Mouse (Mus musculus) bone marrow macrophage, adult 2 months (primary cell): ENCODE data around the gene Dcps. TPM values are rescaled to one million over a fixed set of nuclear protein-coding genes. Genes with fewer than 3 reads are reported as not detected.

Experiments used
- H3K27ac ChIP-seq: 2 replicates; pipeline ENCODE4 v1.5.1; 2012; ENCODE audit warnings: low read depth, low read length; ENCODE audit not compliant: insufficient read depth
- H3K4me1 ChIP-seq: 2 replicates; pipeline ENCODE4 v1.6.1; 2012; ENCODE audit warnings: low read length; ENCODE audit not compliant: control insufficient read depth, insufficient read depth
- H3K4me3 ChIP-seq: 2 replicates; pipeline ENCODE4 v1.5.1; 2012; ENCODE audit warnings: mild to moderate bottlenecking, low read length, moderate library complexity; ENCODE audit not compliant: insufficient read depth
- CTCF ChIP-seq: IDR thresholded peaks from 2 replicates; pipeline ENCODE4 v1.5.1; 2012; ENCODE audit warnings: low read depth, mild to moderate bottlenecking, low read length, moderate library complexity
- POLR2A ChIP-seq: IDR thresholded peaks from 2 replicates; pipeline ENCODE4 v1.6.1; 2012; ENCODE audit warnings: mild to moderate bottlenecking, low read depth, low read length, borderline replicate concordance
- polyA plus RNA-seq: library from polyadenylated mRNA; stranded (reverse); fragments of >200 nt; gene quantifications from 2 replicates; pipeline ENCODE4 v1.2.4, GENCODE M21; 2012; ENCODE audit not compliant: missing spikeins, insufficient read depth, insufficient read length

Gene Dcps
- polyA plus RNA-seq, 1 experiment = 24.3 TPM

DNA sequence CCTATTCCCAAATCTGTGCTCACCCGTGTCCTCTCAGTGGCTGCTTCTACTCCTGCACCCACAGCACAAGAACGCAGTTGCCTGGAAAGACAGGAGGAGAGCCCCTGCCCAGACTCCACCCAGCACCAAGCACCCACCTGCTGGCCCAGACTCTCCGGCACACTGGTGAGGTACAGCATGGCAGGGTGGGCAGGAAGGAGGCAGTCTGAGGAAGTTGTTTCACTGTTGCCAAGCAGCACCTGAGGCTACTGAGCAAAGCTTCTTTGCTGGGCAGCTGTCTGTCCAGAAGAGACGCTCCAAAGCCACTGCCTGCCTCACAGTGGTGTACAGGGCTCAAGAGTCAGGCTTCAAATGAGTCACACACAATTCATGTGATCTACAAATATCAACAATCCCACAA is 77.1 kb downstream of the Dcps start:
- Histone ChIP-seq H3K27ac (no peak overlapping the region), H3K4me1 (peaks cover 18% of the 10 kb centered on the region)
- no peak for TF ChIP-seq CTCF
- no peak for TF ChIP-seq POLR2A

DNA sequence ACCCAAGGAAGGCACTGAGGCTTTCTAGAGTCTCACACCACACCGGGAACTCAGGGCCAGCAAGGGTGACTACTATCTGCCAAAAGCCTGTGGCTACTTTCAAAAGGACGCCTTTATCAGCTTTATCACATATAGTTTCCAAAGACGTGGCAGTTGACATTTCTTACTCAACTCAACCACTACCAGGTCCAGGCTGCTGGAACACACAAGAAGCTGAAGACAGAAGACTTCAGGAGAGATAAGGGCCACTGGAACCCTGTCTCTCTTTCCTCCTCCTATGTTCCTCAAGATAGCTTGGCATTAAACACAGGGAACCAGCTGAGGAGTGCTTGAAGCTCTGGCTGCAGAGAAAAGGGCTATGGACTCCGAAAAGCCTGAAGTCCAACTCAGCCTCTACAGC is 78.0 kb downstream of the Dcps start:
- TF ChIP-seq CTCF (no peak), POLR2A (no peak)
- Histone ChIP-seq H3K4me3 (no peak overlapping the region), H3K27ac (no peak overlapping the region)

More for the DNA sequence above, 77.1 kb downstream of the Dcps start:
- no peak overlapping the region for H3K4me3 ChIP-seq

DNA sequence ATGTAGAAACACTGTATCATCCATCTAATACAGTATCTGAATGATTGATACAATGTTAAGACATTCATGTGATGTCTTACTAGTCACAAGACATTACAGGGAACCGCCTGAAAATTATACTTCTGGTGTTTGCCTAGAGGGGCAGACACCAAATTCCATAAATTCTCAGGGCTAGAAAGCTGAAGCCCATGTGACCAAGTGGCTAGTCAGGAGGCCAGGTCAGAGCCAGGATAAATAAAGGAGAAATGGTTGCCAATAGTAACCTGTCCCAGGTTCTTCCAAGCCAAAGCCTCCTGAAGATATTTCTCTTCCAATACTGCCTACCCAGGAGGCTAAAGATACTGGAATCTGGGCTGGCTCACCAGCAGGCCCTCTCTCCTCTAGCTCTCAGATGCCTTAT is 80.1 kb downstream of the Dcps start:
- TF ChIP-seq CTCF (no peak), POLR2A (no peak)
- H3K27ac ChIP-seq = no peak overlapping the region
- peaks cover 6% of the 10 kb centered on the region; the same call in 1 of the 2 replicates for H3K4me1 ChIP-seq
- H3K4me3 ChIP-seq = no peak overlapping the region

More for the DNA sequence above, 78.0 kb downstream of the Dcps start:
- peaks cover 12% of the 10 kb centered on the region for H3K4me1 ChIP-seq

DNA sequence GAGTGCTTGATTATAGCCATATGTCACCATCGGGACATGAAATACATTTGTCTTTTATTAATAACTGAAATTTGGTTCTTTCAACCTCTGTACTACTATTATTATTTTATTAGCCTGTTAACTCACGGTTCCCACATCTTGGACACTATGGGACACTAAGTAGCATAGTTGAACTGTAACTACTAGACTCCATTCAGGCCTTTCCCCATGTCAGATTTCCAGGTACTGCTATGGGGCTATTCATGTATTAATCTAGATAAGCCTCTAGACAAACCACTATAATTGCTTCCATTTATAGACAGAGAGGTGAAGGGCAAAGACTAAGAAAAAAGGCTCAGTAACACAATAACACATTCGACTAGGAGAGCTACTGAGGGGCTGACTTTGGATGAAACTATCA is 82.5 kb downstream of the Dcps start:
- TF ChIP-seq POLR2A = no peak
- no peak for TF ChIP-seq CTCF
- Histone ChIP-seq H3K4me3 (no peak overlapping the region), H3K27ac (no peak overlapping the region), H3K4me1 (no peaks in the 10 kb centered on the region)

DNA sequence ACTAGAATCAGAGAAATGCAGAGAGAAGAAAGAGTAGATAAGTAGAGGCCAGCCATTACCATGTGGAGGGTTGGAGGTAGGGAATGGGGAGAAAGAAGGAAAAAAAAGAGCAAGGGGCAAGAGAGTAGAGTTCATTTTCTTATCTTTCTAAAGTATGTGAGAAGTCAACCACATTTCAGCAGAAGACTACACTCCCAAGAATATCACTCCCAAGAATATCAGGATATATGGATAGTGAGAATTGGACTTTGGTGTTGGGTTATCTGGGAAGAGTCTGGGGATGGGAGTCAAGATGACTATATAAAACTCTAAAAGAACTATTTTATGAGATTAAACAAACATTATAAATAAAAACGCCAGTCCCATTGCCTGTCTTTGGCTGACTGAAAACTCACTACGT is 83.0 kb downstream of the Dcps start:
- Histone ChIP-seq H3K4me3 (no peak overlapping the region), H3K27ac (no peak overlapping the region), H3K4me1 (no peaks in the 10 kb centered on the region)
- no peak for TF ChIP-seq POLR2A
- TF ChIP-seq CTCF = no peak

Other genes starting within 250 kb of the Dcps start
- 36.0 and 37.0 TPM in 2 replicates for gene St3gal4, start 56.8 kb downstream of the Dcps start, polyA plus RNA-seq
- gene Srpr, start 24.1 kb upstream of the Dcps start, polyA plus RNA-seq = 57.1 and 67.5 TPM in 2 replicates
- 8.5 and 9.5 TPM in 2 replicates for gene Tirap, start 24.2 kb upstream of the Dcps start, polyA plus RNA-seq
- 19.1 and 24.6 TPM in 2 replicates for gene Foxred1, start 35.0 kb upstream of the Dcps start, polyA plus RNA-seq
- gene Fam118b, start 91.7 kb upstream of the Dcps start, polyA plus RNA-seq = 42.1 and 47.2 TPM in 2 replicates
- gene Rpusd4, start 91.8 kb upstream of the Dcps start, polyA plus RNA-seq = 23.9 and 24.3 TPM in 2 replicates
- 0.20 and 0.75 TPM in 2 replicates for gene Cdon, start 245.1 kb upstream of the Dcps start, polyA plus RNA-seq